17 mouse cellular contexts compared by ENCODE assay signal in genomic region chr1:89110767-89111534, GRCm38 (mm10). TPM values are rescaled to one million over a fixed set of nuclear protein-coding genes. Genes with fewer than 3 reads are reported as not detected.
DNase-seq lines count a peak whose midpoint lies in the region; ATAC-seq lines count a peak whose summit lies in the region.
"Had no signal": no experiment of that assay in that cellular context is flagged by ENCODE, and none has a peak within 500 bp of the region (broad histone marks: within the 10 kb centered on the region; RNA-seq: fewer than 3 reads in every experiment).

No protein-coding gene starts in this region.

- H3K27ac ChIP-seq in heart, embryonic 14.5 days (replicated peaks in 1 of 2; ENCODE audit: control insufficient read depth in 1 of 2, insufficient read depth in 1 of 2, low read depth in 2 of 2, low read length in 2 of 2), result peak overlapping the region in 1 of 2 experiments; percentile 43; a peak in 1 of 4 replicates
- H3K27ac ChIP-seq in heart, embryonic 12.5 days (ENCODE audit: poor library complexity, severe bottlenecking), result no peak overlapping the region
- peak overlapping the region; percentile 79 for H3K27ac ChIP-seq in lung, embryonic 15.5 days
- H3K27ac ChIP-seq in midbrain, embryonic 10.5 days (replicated peaks), result no peak overlapping the region
- H3K27ac ChIP-seq: hindbrain, embryonic 12.5 days; left cerebral cortex, adult 2 months had no signal

- 76% methylated on average over 6 of the region's 6 CpGs for WGBS in heart, embryonic 14.5 days
- 70% methylated on average over 6 of the region's 6 CpGs for WGBS in heart, embryonic 12.5 days
- 41% methylated on average over 6 of the region's 6 CpGs for WGBS in lung, embryonic 15.5 days
- 87% methylated on average over 6 of the region's 6 CpGs for WGBS in midbrain, embryonic 10.5 days

- ATAC-seq in heart, embryonic 14.5 days (ENCODE audit: insufficient number of reproducible peaks, insufficient read depth, low FRiP score, low read depth), result no peak
- no peak for ATAC-seq in heart, embryonic 12.5 days (ENCODE audit: insufficient number of reproducible peaks, low FRiP score)
- ATAC-seq in lung, embryonic 15.5 days (ENCODE audit: borderline replicate concordance, extremely low read depth, low FRiP score, low TSS enrichment), result peak; percentile 44
- ATAC-seq in frontal cortex, adult (ENCODE audit: low TSS enrichment), result no peak
- ATAC-seq: forebrain, embryonic 16.5 days had no signal

- H3K4me3 ChIP-seq in heart, embryonic 14.5 days (ENCODE audit: control insufficient read depth in 1 of 2, insufficient read depth in 1 of 2, low read depth in 1 of 2, low read length in 2 of 2), result no peak overlapping the region
- no peak overlapping the region for H3K4me3 ChIP-seq in heart, embryonic 12.5 days
- H3K4me3 ChIP-seq in lung, embryonic 15.5 days, result no peak overlapping the region
- no peak overlapping the region for H3K4me3 ChIP-seq in midbrain, embryonic 10.5 days
- H3K4me3 ChIP-seq: forebrain, embryonic 10.5 days; hindbrain, embryonic 12.5 days; left cerebral cortex, adult 2 months had no signal

- no peaks in the 10 kb centered on the region for H3K9me3 ChIP-seq in heart, embryonic 14.5 days (ENCODE audit: control insufficient read depth, low read length)
- no peaks in the 10 kb centered on the region for H3K9me3 ChIP-seq in heart, embryonic 12.5 days (replicated peaks)
- H3K9me3 ChIP-seq in lung, embryonic 15.5 days, result no peaks in the 10 kb centered on the region
- no peaks in the 10 kb centered on the region for H3K9me3 ChIP-seq in midbrain, embryonic 10.5 days (replicated peaks)
- H3K9me3 ChIP-seq: forebrain, embryonic 10.5 days; hindbrain, embryonic 12.5 days had no signal

- H3K27me3 ChIP-seq in heart, embryonic 14.5 days (ENCODE audit: control insufficient read depth, insufficient read depth, low read length), result no peaks in the 10 kb centered on the region
- H3K27me3 ChIP-seq in heart, embryonic 12.5 days (replicated peaks), result no peaks in the 10 kb centered on the region
- no peaks in the 10 kb centered on the region for H3K27me3 ChIP-seq in lung, embryonic 15.5 days
- H3K27me3 ChIP-seq in midbrain, embryonic 10.5 days (ENCODE audit: low read depth, poor library complexity, severe bottlenecking), result no peaks in the 10 kb centered on the region
- H3K27me3 ChIP-seq: hindbrain, embryonic 12.5 days had no signal

- H3K9ac ChIP-seq in heart, embryonic 14.5 days (ENCODE audit: low read length), result peak overlapping the region; percentile 32; the same call in 1 of the 2 replicates
- no peak overlapping the region for H3K9ac ChIP-seq in heart, embryonic 12.5 days
- H3K9ac ChIP-seq in lung, embryonic 15.5 days, result no peak overlapping the region
- H3K9ac ChIP-seq: hindbrain, embryonic 12.5 days had no signal

- peaks cover 57 to 73% of the 10 kb centered on the region in 2 experiments for H3K4me1 ChIP-seq in heart, embryonic 14.5 days (ENCODE audit: control insufficient read depth in 2 of 2, insufficient read depth in 2 of 2, low read length in 2 of 2)
- H3K4me1 ChIP-seq in heart, embryonic 12.5 days (replicated peaks), result peaks cover 78% of the 10 kb centered on the region
- peaks cover 59% of the 10 kb centered on the region for H3K4me1 ChIP-seq in lung, embryonic 15.5 days
- H3K4me1 ChIP-seq in midbrain, embryonic 10.5 days, result peaks cover 41% of the 10 kb centered on the region

- peaks cover 6% of the 10 kb centered on the region; the same call in 1 of the 2 replicates for H3K36me3 ChIP-seq in heart, embryonic 14.5 days (ENCODE audit: control insufficient read depth, insufficient read depth, low read length)
- H3K36me3 ChIP-seq in heart, embryonic 12.5 days, result 0 out of 2 replicates have a peak, but pooled peaks cover 3% of the 10 kb centered on the region
- H3K36me3 ChIP-seq in lung, embryonic 15.5 days, result no peaks in the 10 kb centered on the region
- peaks cover 21% of the 10 kb centered on the region for H3K36me3 ChIP-seq in midbrain, embryonic 10.5 days
- H3K36me3 ChIP-seq: hindbrain, embryonic 12.5 days had no signal

- intact Hi-C loops in left cerebral cortex, postnatal 36 days (cut with DNase I), result no loop called here

- H3K4me2 ChIP-seq in heart, embryonic 14.5 days (ENCODE audit: low read length), result no peak overlapping the region
- no peak overlapping the region for H3K4me2 ChIP-seq in heart, embryonic 12.5 days
- H3K4me2 ChIP-seq in lung, embryonic 15.5 days, result no peak overlapping the region
- H3K4me2 ChIP-seq: hindbrain, embryonic 12.5 days had no signal

- DNase-seq in 3134 (ENCODE audit: extremely low read depth, insufficient read length, low spot score) (peak; percentile 51), NIH3T3 (ENCODE audit: low read depth) (peak; percentile 56)
- DNase-seq in midbrain, embryonic 10.5 days (ENCODE audit: low spot score), result no peak
- no peak for DNase-seq in left cerebral cortex, postnatal 36 days (ENCODE audit: low spot score in 2 of 2)
- DNase-seq: adrenal gland, postnatal 25 days; cerebellum, adult 9-11 months; kidney, adult 18-20 months; left cerebral cortex, postnatal 4 days; thymus, postnatal 25 days had no signal

RNA-seq across cellular contexts. Expression of gene Sh3bp4, which starts 40.7 kb away (rescaled TPM):
- 17.2 and 19.2 TPM in 2 replicates for polyA plus RNA-seq in heart, embryonic 14.5 days (2014; fragmentation: Nextera tagmentation; extraction: Ambion mirVana)
- 25.8 and 28.1 TPM in 2 replicates for polyA plus RNA-seq in heart, embryonic 12.5 days (2016; fragmentation: Nextera tagmentation; extraction: Ambion mirVana)
- 25.2 and 27.1 TPM in 2 replicates for polyA plus RNA-seq in lung, embryonic 15.5 days (2015; fragmentation: Nextera tagmentation; extraction: Ambion mirVana)
- polyA plus RNA-seq in midbrain, embryonic 10.5 days (2016; fragmentation: Nextera tagmentation; extraction: Ambion mirVana), result 23.8 and 25.1 TPM in 2 replicates
- total RNA-seq in left cerebral cortex, postnatal 36 days (2021), result 10 to 100 TPM; 16.0 to 21.0 TPM

Comparison
In these comparisons a context has a peak if more than half of its experiments do, and no peak if none do; other contexts are left out.
1. DNase-seq: peak in 3134 (single experiment) and NIH3T3 (single experiment); none in midbrain, embryonic 10.5 days (single experiment) and left cerebral cortex, postnatal 36 days (0 of 2).